Mouse (Mus musculus): ENCODE measurements at regions not wholly inside any gene's neighbourhood (a gene's known extent, or its start where the extent isn't known, plus 50 kb on each side); places are given as distances from the start of the nearest gene placed in this dataset.
A peak's percentile ranks its signal among the peaks of the same experiment; 100 is the strongest.

DNA sequence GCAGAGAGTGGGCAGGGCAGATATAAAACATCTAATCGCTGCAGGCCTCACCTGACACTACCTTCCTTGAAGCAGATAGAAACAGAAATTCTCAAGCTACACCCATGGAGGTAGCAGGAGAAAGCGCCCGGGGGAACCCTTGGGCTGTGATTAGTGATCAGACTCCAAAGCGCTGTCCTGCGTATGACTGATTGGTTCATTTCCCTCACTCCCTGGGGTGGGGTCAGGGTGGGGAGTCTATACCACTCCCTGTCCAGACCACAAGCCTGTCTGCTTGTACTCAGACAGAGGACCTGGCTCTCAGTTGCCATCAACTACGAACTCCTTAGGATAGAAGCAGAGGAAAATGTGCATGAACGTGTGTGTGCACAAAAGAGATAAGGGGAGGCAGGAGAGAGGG lies 77.7 kb downstream of the Gm826 start:
- no peak for DNase-seq (ENCODE audit: low spot score in 2 of 2)

DNA sequence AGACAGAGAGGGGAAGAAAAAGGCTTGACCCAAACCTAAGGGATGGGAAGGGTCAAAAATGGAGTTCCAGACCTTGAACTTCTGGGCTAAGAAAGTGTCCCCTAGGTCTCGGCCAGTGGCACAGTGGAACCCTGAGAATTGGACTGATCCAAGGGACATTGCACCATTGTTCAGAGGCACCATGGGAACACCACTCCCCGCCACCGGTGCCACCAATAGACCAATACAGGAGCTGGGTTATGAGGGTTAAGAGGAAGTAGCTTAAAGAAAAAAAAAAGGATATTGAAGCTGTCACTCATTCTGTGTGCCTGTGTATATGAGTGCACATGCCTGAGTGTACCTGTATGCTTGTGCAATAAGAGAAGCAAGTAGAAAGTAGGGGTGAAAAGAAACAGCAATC lies 83.7 kb downstream of the Gm826 start:
- no peak for DNase-seq (ENCODE audit: low spot score in 2 of 2)

DNA sequence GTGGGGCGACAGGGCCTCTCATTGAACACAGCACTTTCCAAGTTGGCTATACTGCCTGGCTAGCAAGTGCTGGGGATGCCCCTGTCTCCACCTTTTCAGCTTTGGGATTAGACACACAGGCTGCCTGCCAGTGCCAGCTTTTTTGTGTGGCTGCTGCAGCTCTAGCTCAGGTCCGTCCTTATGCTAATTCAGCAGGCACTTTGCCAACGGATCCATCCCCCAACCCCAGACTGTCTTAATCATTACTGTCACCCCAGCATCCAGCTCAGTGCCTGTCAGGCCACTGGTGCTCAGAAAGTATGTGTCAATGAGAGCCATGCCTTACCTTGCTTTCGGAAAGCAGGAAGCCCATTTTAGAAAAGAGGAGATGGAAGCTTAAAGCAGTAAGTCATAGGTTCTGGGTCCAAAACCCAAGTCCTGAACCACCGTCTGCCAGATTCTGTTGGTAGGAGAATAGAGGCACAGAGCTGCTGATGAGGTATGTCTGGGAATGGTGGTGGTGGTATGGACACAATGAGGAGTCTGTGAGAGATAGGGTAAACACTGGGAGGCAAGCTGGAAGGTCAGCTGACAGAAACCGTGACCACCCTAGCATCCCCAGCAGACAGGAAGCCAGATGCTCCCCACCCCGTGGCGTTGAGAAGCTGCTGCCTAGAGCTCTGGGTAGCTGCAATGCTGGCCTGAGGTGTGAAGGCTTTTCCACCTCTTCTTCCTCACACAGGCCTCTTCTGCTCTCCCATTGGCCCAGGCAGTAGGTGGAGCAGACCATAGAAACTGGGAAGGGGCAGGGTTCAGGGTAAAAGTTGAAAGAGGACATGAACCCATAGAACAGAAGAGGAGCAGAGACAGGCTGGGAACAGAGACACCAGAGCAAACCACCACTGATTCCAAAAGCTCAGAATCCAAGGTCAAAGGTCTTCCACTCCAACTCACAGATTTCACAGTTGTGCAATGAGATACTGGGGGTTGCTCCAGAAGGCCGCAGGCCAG lies 84.6 kb downstream of the Gm826 start:
- DNase-seq (ENCODE audit: low spot score in 2 of 2): no peak

DNA sequence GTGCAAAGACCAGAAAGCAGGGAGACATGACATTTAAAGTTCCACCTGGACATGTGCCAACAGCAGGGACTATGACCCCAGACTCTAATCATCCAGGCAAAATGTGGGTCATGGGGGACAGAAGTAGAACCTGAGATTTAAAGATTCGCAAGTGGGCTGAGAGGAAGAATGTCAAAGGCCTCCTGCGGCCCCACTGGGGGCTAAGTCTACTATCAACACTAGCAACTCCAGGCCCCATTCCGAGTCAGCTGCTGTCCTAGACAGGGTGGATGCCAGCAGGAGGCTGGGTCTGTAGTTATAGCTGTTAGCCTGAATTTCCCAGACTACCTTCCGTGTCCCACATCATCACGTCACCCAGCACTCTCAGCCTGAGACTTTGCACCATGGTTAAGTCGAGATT lies 86.7 kb downstream of the Gm826 start:
- DNase-seq (ENCODE audit: low spot score in 2 of 2): no peak

DNA sequence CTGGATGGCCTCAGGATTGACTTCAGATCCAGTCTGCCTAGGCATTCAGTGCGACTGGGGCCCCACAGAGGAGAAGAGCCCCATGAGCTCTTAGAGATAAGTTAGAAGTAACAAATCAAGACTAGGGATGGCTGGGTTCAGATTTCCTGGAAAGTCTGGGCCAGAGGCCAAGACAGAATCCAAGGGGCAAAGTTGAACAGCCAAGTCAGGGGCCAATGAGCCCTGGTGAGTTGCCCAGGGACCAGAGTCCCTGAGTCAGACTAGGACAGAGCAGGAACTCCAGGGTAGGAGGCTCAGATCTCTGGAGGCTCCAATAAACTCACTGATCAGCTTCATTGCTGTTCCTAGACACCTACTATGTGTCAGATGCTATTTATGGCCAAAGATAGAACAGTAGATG lies 87.6 kb downstream of the Gm826 start:
- DNase-seq (ENCODE audit: low spot score in 2 of 2): no peak

DNA sequence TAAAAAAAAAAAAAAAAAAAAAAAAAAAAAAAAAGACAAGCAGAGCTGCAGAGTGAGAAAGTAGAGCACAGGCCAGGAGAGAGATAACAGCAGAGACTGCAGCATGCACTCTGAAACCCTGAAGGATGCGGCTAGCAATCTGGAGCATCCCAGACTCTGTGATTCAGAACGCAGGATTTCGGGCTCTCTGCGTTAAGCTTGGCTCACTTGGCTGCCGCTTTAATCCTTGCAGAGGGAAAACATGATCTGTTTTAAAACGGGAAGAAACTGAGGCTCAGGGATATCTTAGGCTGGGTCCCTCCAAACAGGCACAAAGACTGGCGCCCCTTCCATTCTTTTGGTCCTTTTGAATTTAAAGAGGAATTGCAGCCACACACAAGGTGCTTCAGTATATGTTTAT lies 89.1 kb downstream of the Gm826 start:
- no peak for DNase-seq (ENCODE audit: low spot score in 2 of 2)

DNA sequence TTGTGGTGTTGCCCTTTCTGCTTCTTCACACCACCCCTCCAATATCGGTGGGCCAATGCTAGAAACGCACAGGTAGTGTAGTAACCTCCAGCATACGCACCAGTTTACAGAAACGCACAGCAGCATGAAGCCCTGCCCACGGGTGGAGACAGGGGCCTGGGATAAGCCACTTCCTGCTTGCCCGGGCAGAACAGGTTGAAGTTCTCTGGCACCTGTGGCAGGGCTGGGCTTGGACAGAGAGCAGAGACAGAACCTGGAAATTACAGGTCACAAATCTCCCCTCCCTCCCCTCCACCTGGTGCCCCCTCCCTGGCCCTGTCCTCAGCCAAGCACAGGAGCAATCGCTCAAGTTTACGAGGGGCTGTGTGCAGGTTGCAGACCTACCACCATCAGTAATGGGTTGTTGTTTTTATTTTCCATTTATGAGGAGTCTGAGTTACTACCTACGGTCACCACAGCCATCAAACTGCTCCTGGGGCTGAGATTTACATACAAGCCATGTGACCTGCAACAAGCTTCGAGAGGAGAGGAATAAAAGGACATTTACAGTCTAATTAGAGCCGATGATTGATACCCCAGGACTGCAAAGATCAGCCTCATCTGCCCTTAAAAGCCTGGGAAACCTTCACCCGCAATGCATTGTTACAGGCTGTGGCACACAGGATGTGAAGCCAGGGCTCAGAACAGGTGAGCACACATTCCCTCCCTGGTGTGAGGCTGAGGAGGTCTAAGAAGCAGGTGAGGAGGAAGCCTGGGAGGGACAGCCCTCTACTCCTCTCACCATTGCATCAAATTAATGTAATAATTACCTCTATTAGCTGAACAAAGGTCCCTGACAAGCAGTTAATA lies 93.2 kb downstream of the Gm826 start:
- no peak for DNase-seq (ENCODE audit: low spot score in 2 of 2)

DNA sequence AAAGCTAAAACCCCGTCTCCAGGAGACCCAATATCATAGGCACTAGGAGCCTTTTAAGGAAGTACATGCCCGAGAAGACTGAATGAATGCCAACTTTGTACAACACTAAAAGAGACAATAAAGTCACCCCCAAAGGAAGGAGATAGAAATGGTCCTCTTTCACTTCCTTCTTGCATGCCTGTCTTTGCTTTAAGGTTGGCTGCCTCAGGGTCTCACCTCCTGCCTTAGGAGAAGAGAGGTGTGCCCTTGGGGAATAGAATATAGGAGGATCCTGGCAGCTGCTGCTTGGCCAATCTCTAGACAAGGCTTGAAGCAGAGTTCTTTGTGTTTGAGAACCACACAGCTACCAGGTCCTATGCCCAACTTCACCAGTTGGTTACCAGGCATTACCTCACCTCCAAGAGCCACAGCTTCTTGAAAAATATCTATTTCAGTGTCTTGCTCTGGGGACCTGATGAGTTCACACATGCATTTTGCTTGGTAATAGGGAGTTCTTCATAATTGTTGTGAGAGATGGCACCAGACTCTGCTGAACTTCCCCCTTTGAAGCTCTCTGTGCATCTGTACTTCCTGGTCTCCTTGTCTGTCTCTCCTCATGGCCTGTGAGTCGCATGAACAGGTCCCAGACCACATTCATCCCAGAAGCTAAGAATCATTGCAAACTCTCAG lies 96.4 kb downstream of the Gm826 start:
- DNase-seq (ENCODE audit: low spot score in 2 of 2): no peak

DNA sequence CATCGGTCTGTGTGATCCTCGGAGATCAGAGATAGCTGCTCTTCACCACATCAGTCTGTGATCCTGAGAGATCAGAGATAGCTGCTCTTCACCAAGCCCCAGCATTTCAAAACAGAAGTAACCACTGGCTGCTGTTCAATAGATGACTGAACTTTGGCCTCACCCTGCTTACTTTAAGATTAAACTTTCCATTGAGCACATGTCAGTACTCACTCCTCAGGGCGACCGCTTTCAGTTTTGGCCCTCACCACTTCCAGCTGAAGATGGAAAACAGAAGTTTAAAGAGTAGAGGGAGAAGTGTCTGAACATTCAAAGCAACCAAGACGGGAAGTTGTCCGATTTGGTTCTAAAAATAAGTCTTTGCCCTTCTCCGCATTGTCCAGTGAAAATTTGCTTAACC lies 97.2 kb downstream of the Gm826 start:
- DNase-seq (ENCODE audit: low spot score in 2 of 2): no peak

DNA sequence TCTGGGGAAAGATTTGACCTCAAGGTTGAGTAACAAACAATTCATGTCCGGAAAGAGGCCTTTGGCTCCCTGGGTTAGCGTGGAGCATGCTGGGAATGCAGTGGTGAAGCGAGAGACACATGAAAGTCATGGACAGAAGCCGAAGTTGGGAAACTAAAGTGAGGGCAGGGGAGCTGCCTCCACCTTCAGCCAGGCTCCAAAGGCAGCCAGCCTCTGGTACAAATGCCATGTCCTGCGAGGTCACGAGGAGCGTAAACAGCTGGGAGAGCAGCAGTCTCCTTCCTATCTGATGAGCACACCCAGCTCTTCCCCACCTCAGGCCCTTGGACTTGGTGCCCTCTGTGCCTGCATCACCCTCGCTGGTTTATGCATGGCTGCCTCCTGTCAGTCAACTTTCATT lies 103.2 kb downstream of the Gm826 start:
- no peak for DNase-seq (ENCODE audit: low spot score in 2 of 2)

DNA sequence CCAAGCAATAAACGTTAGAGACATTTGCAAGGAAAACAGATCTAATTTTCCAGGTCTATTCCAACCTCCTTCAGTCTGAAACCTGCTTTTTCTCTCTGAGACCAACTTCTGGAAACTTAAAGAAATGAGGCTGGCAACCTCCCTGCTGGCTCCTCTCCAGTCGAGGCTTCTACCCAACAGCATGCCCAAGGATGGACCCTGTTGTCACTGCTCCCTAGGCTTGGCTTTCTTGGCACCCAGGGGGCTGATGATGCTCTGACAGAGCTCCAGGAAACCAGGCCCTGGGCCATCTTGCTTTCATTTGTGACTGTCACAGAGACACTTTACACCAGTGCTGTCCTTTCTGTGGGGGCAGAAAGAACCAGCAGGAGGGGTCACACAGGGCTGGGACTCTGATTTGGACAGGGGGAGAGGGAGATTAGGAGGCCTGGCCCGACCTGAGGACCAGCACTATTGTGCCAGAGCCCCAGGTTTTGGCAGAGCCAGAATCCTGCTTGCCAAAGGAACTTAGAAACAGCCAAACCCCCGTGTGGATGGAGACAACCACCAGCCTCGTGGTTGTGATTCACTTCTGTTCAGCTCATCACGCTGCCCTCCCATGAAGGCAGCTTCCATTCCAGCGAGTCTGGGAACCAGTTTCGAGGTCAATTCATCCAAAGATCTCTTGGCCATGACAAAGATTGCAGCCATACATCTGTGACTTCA lies 105.5 kb downstream of the Gm826 start:
- DNase-seq (ENCODE audit: low spot score in 2 of 2): no peak

DNA sequence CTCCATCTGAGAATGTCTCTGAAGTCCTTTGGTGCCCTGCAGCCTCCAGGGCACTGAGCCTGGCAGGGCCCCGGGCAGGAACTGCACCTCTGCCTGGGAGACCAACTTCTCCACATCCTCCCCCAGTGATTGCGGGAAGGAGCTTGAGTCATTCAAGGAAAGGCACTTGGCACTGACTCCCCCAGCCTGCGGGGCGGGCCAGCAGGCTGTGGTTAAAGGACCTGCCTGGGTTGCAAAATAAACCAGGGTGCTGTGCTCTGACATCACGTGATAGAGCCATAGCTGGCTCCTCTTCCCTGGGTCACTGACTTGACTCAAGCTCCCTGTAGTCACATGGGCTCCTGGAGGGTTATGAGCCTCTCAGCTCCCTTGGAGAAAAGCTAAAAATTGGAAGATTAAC lies 108.5 kb downstream of the Gm826 start:
- DNase-seq (ENCODE audit: low spot score in 2 of 2): peak in 1 of 2 experiments; percentile 8

DNA sequence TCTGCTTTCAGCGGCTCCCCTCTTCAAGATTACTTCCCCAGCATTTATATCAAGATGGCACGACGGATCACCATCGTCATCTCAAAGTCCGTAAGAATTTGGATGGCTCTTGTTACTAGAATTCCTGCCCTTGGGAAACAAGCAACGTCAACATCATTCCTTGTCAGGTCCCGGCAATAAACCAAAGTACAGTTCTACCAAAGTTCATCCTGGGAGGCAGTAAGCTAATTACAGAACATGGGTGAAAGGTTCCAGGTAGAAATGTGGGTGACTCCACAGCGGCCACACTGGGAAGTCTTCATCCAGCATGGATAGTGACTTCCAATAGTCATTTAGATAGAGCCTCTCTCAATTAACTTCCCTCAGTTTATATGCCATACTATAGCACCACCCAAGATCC lies 110.6 kb downstream of the Gm826 start:
- no peak for DNase-seq (ENCODE audit: low spot score in 2 of 2)

DNA sequence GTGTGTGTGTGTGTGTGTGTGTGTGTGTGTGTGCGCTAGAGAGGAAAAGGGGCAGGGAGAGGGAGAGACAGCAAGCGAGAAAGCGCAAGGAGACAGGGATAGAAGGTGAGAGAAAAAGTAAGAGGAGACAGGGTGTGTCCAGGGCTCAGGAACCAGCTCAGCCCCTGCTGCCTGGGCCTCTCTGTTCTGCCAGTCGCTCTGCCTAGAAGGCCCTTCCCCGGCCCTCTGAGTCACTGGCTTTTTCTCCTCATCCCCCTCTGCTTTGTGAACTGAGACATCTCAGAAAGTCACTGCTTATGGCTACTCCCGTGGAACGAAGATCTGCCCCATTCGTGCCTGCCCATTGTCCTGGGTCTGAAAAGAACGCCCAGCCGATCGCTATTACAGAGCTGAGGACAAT lies 112.2 kb downstream of the Gm826 start:
- no peak for DNase-seq (ENCODE audit: low spot score in 2 of 2)

DNA sequence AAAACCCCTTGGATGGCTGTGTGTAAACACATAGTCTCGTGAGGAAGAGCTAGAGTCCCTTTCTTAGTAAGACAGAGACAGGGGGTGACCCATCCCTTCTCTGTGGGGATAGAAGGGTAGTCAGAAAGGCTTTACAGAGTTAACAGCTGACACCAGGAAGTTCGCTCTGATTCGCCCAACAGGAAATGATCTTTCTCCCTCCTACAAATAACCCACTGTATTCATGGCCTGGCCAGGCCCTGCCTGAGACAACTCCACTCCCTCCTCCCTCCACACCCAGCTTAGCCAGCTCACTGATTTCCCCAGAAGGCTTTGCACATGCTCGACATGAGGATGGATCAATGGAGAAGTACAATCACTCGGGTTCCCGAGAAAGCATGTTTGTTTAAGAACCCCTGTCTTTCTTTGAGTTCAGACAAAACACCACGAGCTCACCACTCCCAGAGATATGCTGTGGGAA lies 113.4 kb downstream of the Gm826 start:
- no peak for DNase-seq (ENCODE audit: low spot score in 2 of 2)

DNA sequence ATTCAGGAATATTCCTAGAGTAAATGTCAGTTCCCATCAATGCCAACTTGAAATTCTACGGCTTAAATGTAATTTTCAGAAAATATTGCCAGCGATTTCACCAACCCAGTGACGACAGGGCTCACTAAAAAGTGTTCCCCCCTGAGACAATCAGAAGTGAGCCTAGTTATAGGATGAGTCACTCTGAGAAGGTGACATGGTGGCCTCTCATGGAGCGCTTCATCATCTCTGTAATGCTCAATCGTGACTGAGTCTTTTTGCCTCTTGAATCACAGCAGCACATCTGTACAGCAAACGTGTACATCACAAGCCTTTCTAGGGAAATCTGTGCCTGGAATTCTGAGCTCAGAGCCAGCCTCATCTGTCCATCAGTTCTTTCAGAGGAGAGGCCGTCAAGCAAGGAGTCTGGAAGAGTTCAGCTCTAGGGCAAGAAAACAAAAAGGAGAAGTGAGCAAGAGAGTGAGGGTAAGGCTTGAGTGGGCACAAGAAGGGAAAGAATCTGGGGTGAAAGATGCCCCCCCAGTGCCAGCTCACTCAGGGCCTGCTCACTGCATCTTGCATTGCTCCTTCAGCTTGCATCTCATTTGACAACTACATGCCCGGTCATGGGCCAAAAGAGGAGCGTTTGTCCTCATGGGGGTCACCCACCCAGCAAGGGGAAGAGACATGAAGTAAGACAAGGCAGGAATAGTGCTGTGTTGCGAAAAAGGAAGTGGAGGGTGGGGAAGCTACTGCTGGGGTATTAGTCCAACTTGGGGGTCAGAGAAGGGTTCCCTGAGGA lies 119.7 kb downstream of the Gm826 start:
- DNase-seq (ENCODE audit: low spot score in 2 of 2): no peak

DNA sequence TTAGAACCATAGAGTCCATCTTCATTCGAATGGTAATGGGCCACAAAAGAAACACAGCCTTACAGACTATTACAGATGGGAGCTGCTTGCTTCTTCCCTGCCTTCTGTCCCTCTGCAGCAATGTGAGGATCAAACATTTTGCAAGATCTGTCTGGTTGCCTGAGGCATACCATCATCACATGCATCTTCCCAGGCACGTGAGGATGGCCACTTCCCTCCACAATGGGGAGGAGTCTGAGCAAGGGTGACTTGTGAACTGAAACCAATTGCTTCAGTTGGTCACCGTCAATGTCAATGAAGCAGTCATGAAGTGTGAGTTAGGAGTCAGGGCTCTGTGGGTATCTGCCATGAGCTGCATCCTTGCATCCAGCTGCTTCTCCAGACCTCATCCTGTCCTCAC lies 123.5 kb downstream of the Gm826 start:
- no peak for DNase-seq (ENCODE audit: low spot score in 2 of 2)

DNA sequence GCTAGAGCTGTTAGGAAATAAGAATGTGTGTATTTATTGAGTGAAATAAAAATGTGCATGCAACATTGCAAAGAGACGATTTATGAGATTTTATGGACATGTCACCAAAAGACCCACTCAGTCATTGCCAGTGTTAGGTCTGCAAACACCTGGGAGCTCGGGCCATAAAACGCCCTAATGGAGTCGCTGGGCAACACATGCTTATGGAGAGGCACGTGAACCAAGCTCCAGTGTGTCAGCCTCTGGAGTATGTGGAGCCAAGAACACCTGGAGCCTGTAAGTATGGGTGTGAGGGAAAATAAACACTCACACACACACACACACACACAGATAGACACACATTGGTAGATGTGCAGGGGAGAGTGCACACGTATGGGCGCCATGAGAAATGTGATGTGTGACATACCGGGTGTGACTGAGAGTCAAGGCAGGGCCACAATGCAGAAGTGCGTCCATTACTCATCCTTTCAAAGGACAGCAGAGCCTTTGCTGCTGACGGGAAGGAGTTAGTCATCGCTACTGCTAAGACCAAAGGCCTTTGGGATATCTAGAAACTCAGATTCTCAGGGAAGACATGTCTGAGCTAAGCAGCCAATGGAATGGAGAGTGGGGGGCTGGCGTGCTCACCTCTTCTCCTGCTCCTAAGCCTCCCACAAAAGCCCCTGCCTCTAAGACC lies 124.2 kb downstream of the Gm826 start:
- DNase-seq (ENCODE audit: low spot score in 2 of 2): no peak

DNA sequence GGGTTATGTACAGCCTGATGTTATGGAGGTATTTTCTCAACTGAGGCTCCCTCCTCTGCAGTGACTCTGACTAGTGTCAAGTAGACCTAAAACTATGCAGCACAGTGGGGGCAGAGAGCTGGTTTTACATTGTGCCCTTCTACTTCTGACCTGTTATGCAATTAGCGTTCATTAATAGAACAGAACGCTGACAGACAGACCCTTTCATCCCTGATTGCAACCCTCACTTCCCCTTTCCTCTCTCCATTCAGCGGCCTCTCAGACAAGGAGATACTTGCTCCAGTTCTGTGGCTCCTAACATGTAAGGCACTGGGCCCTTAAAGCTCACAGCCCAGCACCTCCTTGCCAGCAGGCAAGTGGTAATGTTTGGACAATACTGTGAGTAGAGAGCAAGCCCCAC lies 125.7 kb downstream of the Gm826 start:
- no peak for DNase-seq (ENCODE audit: low spot score in 2 of 2)

DNA sequence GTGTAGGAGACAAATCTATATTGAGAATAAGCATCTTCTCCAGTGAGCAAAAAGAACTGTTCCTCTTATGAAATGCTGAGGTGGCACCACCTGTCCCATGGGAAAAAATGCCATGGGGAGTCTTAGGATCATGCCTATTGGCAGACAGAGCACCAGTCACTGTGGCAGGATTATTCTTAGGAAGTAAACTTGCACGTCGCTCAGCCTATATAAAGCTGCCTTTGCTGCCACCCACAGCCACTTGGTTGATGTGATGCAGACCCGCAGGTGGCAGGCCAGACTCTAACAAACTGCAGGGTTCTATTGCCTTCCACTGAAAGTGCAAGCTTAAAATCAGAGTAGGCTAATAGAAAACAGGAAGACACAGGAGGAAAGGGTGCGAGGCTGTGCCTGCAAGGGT lies 126.7 kb downstream of the Gm826 start:
- peak; percentile 9 to 21 for DNase-seq (ENCODE audit: low spot score in 2 of 2)
